ENCODE assay signal across 8 mouse cellular contexts in genomic region chr9:53398388-53398700, GRCm38 (mm10). TPM values are rescaled to one million over a fixed set of nuclear protein-coding genes. Genes with fewer than 3 reads are reported as not detected.
DNase-seq lines count a peak whose midpoint lies in the region; ATAC-seq and TF ChIP-seq lines count a peak whose summit lies in the region.

No protein-coding gene starts in this region.

- no peaks in the 10 kb centered on the region for H3K9me3 ChIP-seq in kidney, postnatal 0 days (replicated peaks; ENCODE audit: low read length)
- H3K9me3 ChIP-seq in kidney, embryonic 16.5 days (ENCODE audit: low read length), result no peaks in the 10 kb centered on the region
- no peaks in the 10 kb centered on the region for H3K9me3 ChIP-seq in E14TG2a.4 (ENCODE audit: low read length)
- no peaks in the 10 kb centered on the region for H3K9me3 ChIP-seq in limb, embryonic 11.5 days (ENCODE audit: control insufficient read depth, low read length)

- 23% methylated on average over 5 of the region's 5 CpGs for WGBS in kidney, postnatal 0 days
- 21% methylated on average over 5 of the region's 5 CpGs for WGBS in kidney, embryonic 16.5 days
- 18% methylated on average over 5 of the region's 5 CpGs for WGBS in limb, embryonic 11.5 days
- WGBS in olfactory bulb, adult 2 months, result 14% methylated on average over 5 of the region's 5 CpGs

- TF ChIP-seq POLR2A in olfactory bulb, adult 2 months (IDR thresholded peaks at IDR 0.05; ENCODE audit: insufficient read depth, low read depth, low read length), result no peak

- no peak for ATAC-seq in kidney, postnatal 0 days (replicated peaks; ENCODE audit: low FRiP score, low read depth)
- no peak for ATAC-seq in kidney, embryonic 16.5 days (ENCODE audit: low FRiP score, low TSS enrichment)
- ATAC-seq in limb, embryonic 11.5 days (ENCODE audit: insufficient number of reproducible peaks, low FRiP score, low TSS enrichment, low read depth), result no peak

- peak; percentile 69 for DNase-seq in kidney, postnatal 0 days (ENCODE audit: low spot score)
- peak; percentile 78 for DNase-seq in adrenal gland, postnatal 10 days
- DNase-seq in embryo, embryonic 9.5 days (ENCODE audit: extremely low spot score), result peak; percentile 63
- peak; percentile 72 for DNase-seq in limb, embryonic 11.5 days (ENCODE audit: low spot score)
- DNase-seq in urinary bladder, adult 18-20 months (ENCODE audit: low spot score in 2 of 2), result no peak

- H3K27me3 ChIP-seq in kidney, postnatal 0 days (ENCODE audit: insufficient read depth, low read length), result no peaks in the 10 kb centered on the region
- no peaks in the 10 kb centered on the region for H3K27me3 ChIP-seq in kidney, embryonic 16.5 days (ENCODE audit: insufficient read depth, low read length)
- H3K27me3 ChIP-seq in E14TG2a.4 (ENCODE audit: insufficient read depth, low read length), result no peaks in the 10 kb centered on the region
- H3K27me3 ChIP-seq in limb, embryonic 11.5 days (ENCODE audit: control insufficient read depth, insufficient read depth, low read length), result no peaks in the 10 kb centered on the region

- H3K4me2 ChIP-seq in kidney, postnatal 0 days (ENCODE audit: low read length), result no peak overlapping the region
- H3K4me2 ChIP-seq in kidney, embryonic 16.5 days (replicated peaks; ENCODE audit: low read depth, low read length), result no peak overlapping the region
- H3K4me2 ChIP-seq in limb, embryonic 11.5 days (ENCODE audit: low read depth, severe bottlenecking), result no peak overlapping the region

- peaks cover 13% of the 10 kb centered on the region; the same call in 1 of the 2 replicates for H3K4me1 ChIP-seq in kidney, postnatal 0 days (replicated peaks; ENCODE audit: insufficient read depth, low read length)
- peaks cover 13% of the 10 kb centered on the region for H3K4me1 ChIP-seq in kidney, embryonic 16.5 days (ENCODE audit: insufficient read depth, low read length)
- H3K4me1 ChIP-seq in E14TG2a.4 (replicated peaks; ENCODE audit: low read depth, low read length), result peaks cover 38% of the 10 kb centered on the region
- H3K4me1 ChIP-seq in limb, embryonic 11.5 days (ENCODE audit: control insufficient read depth, insufficient read depth, low read length), result 0 out of 2 replicates have a peak, but pooled peaks cover 2% of the 10 kb centered on the region
- peaks cover 7% of the 10 kb centered on the region for H3K4me1 ChIP-seq in olfactory bulb, adult 2 months (ENCODE audit: control insufficient read depth, insufficient read depth, low read length)

- peak; percentile 79 for TF ChIP-seq CTCF in kidney, postnatal 0 days (IDR thresholded peaks at IDR 0.05; ENCODE audit: low read depth)
- peak; percentile 44 for TF ChIP-seq CTCF in E14TG2a.4 (conservative IDR thresholded peaks at IDR 0.05; ENCODE audit: low read length)
- peak; percentile 43; the same call in 1 of the 2 replicates for TF ChIP-seq CTCF in olfactory bulb, adult 2 months (IDR thresholded peaks at IDR 0.05; ENCODE audit: insufficient read depth, low read depth, low read length)

- H3K27ac ChIP-seq in kidney, postnatal 0 days, result no peak overlapping the region
- H3K27ac ChIP-seq in kidney, embryonic 16.5 days (ENCODE audit: low read length), result no peak overlapping the region
- no peak overlapping the region for H3K27ac ChIP-seq in limb, embryonic 11.5 days (replicated peaks; ENCODE audit: low read depth, low read length)
- no peak overlapping the region for H3K27ac ChIP-seq in olfactory bulb, adult 2 months (ENCODE audit: insufficient read depth, low read depth, low read length)

- H3K4me3 ChIP-seq in kidney, postnatal 0 days (replicated peaks; ENCODE audit: low read depth, low read length), result no peak overlapping the region
- no peak overlapping the region for H3K4me3 ChIP-seq in kidney, embryonic 16.5 days (ENCODE audit: low read length)
- H3K4me3 ChIP-seq in E14TG2a.4 (replicated peaks; ENCODE audit: low read length), result peak overlapping the region; percentile 72
- H3K4me3 ChIP-seq in limb, embryonic 11.5 days (ENCODE audit: low read depth, low read length), result no peak overlapping the region
- H3K4me3 ChIP-seq in olfactory bulb, adult 2 months (ENCODE audit: insufficient read depth, low read depth, low read length), result no peak overlapping the region

- no peak overlapping the region for H3K9ac ChIP-seq in kidney, postnatal 0 days (ENCODE audit: low read depth, low read length)
- no peak overlapping the region for H3K9ac ChIP-seq in kidney, embryonic 16.5 days (replicated peaks; ENCODE audit: low read length)
- no peak overlapping the region for H3K9ac ChIP-seq in limb, embryonic 11.5 days (ENCODE audit: low read length)

- H3K36me3 ChIP-seq in kidney, postnatal 0 days (ENCODE audit: insufficient read depth, low read length), result 0 out of 2 replicates have a peak, but pooled peaks cover 8% of the 10 kb centered on the region
- peaks cover 7% of the 10 kb centered on the region; the same call in 1 of the 2 replicates for H3K36me3 ChIP-seq in kidney, embryonic 16.5 days (ENCODE audit: insufficient read depth, low read length)
- H3K36me3 ChIP-seq in E14TG2a.4 (ENCODE audit: insufficient read depth, low read length), result no peaks in the 10 kb centered on the region
- no peaks in the 10 kb centered on the region for H3K36me3 ChIP-seq in limb, embryonic 11.5 days (ENCODE audit: control insufficient read depth, insufficient read depth, low read length)

RNA-seq across cellular contexts. Expression of gene 4930550C14Rik, which starts 3.8 kb away (rescaled TPM):
- polyA plus RNA-seq in kidney, postnatal 0 days (2015; fragmentation: Nextera tagmentation; extraction: Ambion mirVana), result 3.9 and 4.1 TPM in 2 replicates
- 2.6 and 2.7 TPM in 2 replicates for polyA plus RNA-seq in kidney, embryonic 16.5 days (2015; fragmentation: Nextera tagmentation; extraction: Ambion mirVana)
- 1 to 10 TPM; 1.6 to 2.0 TPM for total RNA-seq in adrenal gland, postnatal 10 days (2021)
- 0.51 and 0.57 TPM in 2 replicates for polyA plus RNA-seq in limb, embryonic 11.5 days (2014; fragmentation: Nextera tagmentation; extraction: Ambion mirVana)
- polyA plus RNA-seq in olfactory bulb, adult 2 months (2012; ENCODE audit: insufficient read depth, insufficient read length, low replicate concordance, missing spikeins), result not detected in 2 replicates

RNA-seq across cellular contexts. Expression of gene Kdelc2, which starts 14.5 kb away (rescaled TPM):
- 28.6 and 31.2 TPM in 2 replicates for polyA plus RNA-seq in kidney, postnatal 0 days (2015; fragmentation: Nextera tagmentation; extraction: Ambion mirVana)
- 30.4 and 34.1 TPM in 2 replicates for polyA plus RNA-seq in kidney, embryonic 16.5 days (2015; fragmentation: Nextera tagmentation; extraction: Ambion mirVana)
- total RNA-seq in adrenal gland, postnatal 10 days (2021), result 10 to 100 TPM; 14.5 to 15.6 TPM
- 9.0 and 11.7 TPM in 2 replicates for polyA plus RNA-seq in limb, embryonic 11.5 days (2014; fragmentation: Nextera tagmentation; extraction: Ambion mirVana)
- polyA plus RNA-seq in olfactory bulb, adult 2 months (2012; ENCODE audit: insufficient read depth, insufficient read length, low replicate concordance, missing spikeins), result not detected in 2 replicates

Comparison
In these comparisons a context has a peak if more than half of its experiments do, and no peak if none do; other contexts are left out.
1. DNase-seq: peak in kidney, postnatal 0 days (single experiment), adrenal gland, postnatal 10 days (single experiment), embryo, embryonic 9.5 days (single experiment) and limb, embryonic 11.5 days (single experiment); none in urinary bladder, adult 18-20 months (0 of 2).
2. RNA of gene Kdelc2, which starts 14.5 kb away (polyA plus RNA-seq): 30.4 to 34.1 TPM in kidney, embryonic 16.5 days, 28.6 to 31.2 TPM in kidney, postnatal 0 days and 9.0 to 11.7 TPM in limb, embryonic 11.5 days; not detected in olfactory bulb, adult 2 months; every median in the first group is over 10 times any median in the second.
3. Peak in every context shown above with its lines, with median percentiles within 50 percentile points of each other: CTCF ChIP-seq.